Mouse (Mus musculus): ENCODE results near the gene Ost4. TPM values are rescaled to one million over a fixed set of nuclear protein-coding genes. Genes with fewer than 3 reads are reported as not detected.

The Ost4 gene
- total and polyA plus RNA-seq, 3 experiments, result 160 to 191 (median 161) TPM

- 77% methylated on average over 5 of the region's 5 CpGs for WGBS
- H3K36me3 ChIP-seq (ENCODE audit: control insufficient read depth, insufficient read depth, low read length), result no peaks in the 10 kb centered on the region
- H3K79me2 ChIP-seq (replicated peaks; ENCODE audit: control insufficient read depth, insufficient read depth, low read length), result no peaks in the 10 kb centered on the region
- intact Hi-C loops (cut with DNase I), result no loop called here
- H3K27ac ChIP-seq, result no peak overlapping the region
- no peak for DNase-seq
- no peaks in the 10 kb centered on the region for H3K27me3 ChIP-seq (ENCODE audit: control insufficient read depth, insufficient read depth, low read length)
- TF ChIP-seq POLR2A (IDR thresholded peaks at IDR 0.05; ENCODE audit: insufficient read depth, low read depth, low read length), result no peak
- TF ChIP-seq CTCF (IDR thresholded peaks at IDR 0.05), result peak; percentile 27
- peaks cover 2% of the 10 kb centered on the region; the same call in 1 of the 2 replicates for H3K4me1 ChIP-seq (ENCODE audit: control insufficient read depth, insufficient read depth, low read length)
- no peak overlapping the region for H3K9ac ChIP-seq (ENCODE audit: low read depth, low read length)
- no peak overlapping the region for H3K4me3 ChIP-seq
Observed at GRCm38 (mm10) chr5:30879347-30879943, 28.1 kb downstream of the Ost4 start.

DNA sequence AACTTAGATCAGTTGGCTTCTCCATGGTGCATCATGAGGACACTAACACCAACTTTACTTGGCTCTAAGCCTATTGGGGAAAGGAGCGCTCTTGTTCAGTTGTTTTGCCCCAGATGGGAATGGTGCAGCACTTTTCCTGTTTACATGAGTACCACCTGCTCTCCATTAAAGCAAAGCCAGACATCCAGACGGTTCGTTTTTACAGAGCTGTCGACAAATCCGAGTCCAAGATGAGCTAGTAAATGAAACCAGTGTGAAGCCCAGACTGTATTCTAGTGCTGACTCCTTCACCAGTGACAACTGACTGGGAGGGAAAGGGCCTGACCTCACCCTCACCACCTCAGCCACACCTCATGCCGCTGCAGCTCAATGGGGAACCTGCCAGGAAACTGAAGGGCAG, 29.0 kb downstream of the Ost4 start:
- 33% methylated on average over 6 of the region's 6 CpGs for WGBS
- no peaks in the 10 kb centered on the region for H3K27me3 ChIP-seq (ENCODE audit: control insufficient read depth, insufficient read depth, low read length)
- H3K4me1 ChIP-seq (ENCODE audit: control insufficient read depth, insufficient read depth, low read length), result peaks cover 2% of the 10 kb centered on the region; the same call in 1 of the 2 replicates
- H3K27ac ChIP-seq, result no peak overlapping the region
- H3K4me3 ChIP-seq, result no peak overlapping the region
- no peak overlapping the region for H3K9ac ChIP-seq (ENCODE audit: low read depth, low read length)
- H3K79me2 ChIP-seq (replicated peaks; ENCODE audit: control insufficient read depth, insufficient read depth, low read length), result no peaks in the 10 kb centered on the region
- intact Hi-C loops (cut with DNase I), result no loop called here
- DNase-seq, result no peak
- no peak for TF ChIP-seq CTCF (IDR thresholded peaks at IDR 0.05)
- peak; percentile 22; the same call in 1 of the 2 replicates for TF ChIP-seq POLR2A (IDR thresholded peaks at IDR 0.05; ENCODE audit: insufficient read depth, low read depth, low read length)
- no peaks in the 10 kb centered on the region for H3K36me3 ChIP-seq (ENCODE audit: control insufficient read depth, insufficient read depth, low read length)

DNA sequence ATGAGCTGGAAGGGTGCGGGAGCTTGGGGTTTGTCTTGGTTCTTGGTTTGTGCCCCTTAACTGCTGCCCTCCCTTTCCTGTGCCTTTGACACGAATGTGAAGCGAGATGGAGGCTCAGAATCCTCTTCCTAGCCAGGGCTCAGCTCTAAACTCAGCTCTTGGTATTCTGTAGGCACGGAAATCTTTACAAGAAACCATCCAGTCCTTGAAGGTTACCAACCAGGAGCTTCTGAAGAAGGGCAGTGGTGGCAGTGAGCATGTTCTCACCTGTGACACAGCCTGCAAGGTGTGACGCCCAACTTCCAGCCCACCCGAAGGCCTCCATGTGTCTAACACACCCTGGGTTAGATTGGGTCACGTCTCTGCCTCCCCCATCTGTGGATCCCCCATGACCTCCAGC, 33.2 kb downstream of the Ost4 start:
- TF ChIP-seq CTCF (IDR thresholded peaks at IDR 0.05) (no peak), EP300 (IDR thresholded peaks at IDR 0.05; ENCODE audit: insufficient read depth, low read depth, low read length) (no peak)
- Histone ChIP-seq H3K4me1 (ENCODE audit: control insufficient read depth, insufficient read depth, low read length) (peaks cover 2% of the 10 kb centered on the region; the same call in 1 of the 2 replicates), H3K27ac (no peak overlapping the region), H3K36me3 (ENCODE audit: control insufficient read depth, insufficient read depth, low read length) (peaks cover 4% of the 10 kb centered on the region; the same call in 1 of the 2 replicates), H3K9ac (ENCODE audit: low read depth, low read length) (no peak overlapping the region), H3K79me2 (replicated peaks; ENCODE audit: control insufficient read depth, insufficient read depth, low read length) (no peaks in the 10 kb centered on the region), H3K4me3 (no peak overlapping the region), H3K27me3 (ENCODE audit: control insufficient read depth, insufficient read depth, low read length) (no peaks in the 10 kb centered on the region)
- DNase-seq, result no peak
- intact Hi-C loops (cut with DNase I), result no loop called here
- WGBS, result 93% methylated on average over 7 of the region's 7 CpGs

- no peaks in the 10 kb centered on the region for H3K27me3 ChIP-seq (ENCODE audit: control insufficient read depth, insufficient read depth, low read length)
- TF ChIP-seq POLR2A (IDR thresholded peaks at IDR 0.05; ENCODE audit: insufficient read depth, low read depth, low read length) (no peak), EP300 (IDR thresholded peaks at IDR 0.05; ENCODE audit: insufficient read depth, low read depth, low read length) (no peak), CTCF (IDR thresholded peaks at IDR 0.05) (no peak)
- DNase-seq, result no peak
- no peak overlapping the region for H3K27ac ChIP-seq
- H3K4me1 ChIP-seq (ENCODE audit: control insufficient read depth, insufficient read depth, low read length), result peaks cover 3% of the 10 kb centered on the region
- peaks cover 4% of the 10 kb centered on the region; the same call in 1 of the 2 replicates for H3K36me3 ChIP-seq (ENCODE audit: control insufficient read depth, insufficient read depth, low read length)
- WGBS, result 74% methylated on average over 9 of the region's 9 CpGs
- H3K79me2 ChIP-seq (replicated peaks; ENCODE audit: control insufficient read depth, insufficient read depth, low read length), result no peaks in the 10 kb centered on the region
- H3K9ac ChIP-seq (ENCODE audit: low read depth, low read length), result no peak overlapping the region
- intact Hi-C loops (cut with DNase I), result no loop called here
- H3K4me3 ChIP-seq, result no peak overlapping the region
Observed at GRCm38 (mm10) chr5:30872574-30872973, 35.0 kb downstream of the Ost4 start.

GRCm38 (mm10) chr5:30870131-30870406, 37.5 kb downstream of the Ost4 start:
- 10% methylated on average over 2 of the region's 2 CpGs for WGBS
- TF ChIP-seq POLR2A (IDR thresholded peaks at IDR 0.05; ENCODE audit: insufficient read depth, low read depth, low read length) (no peak), EP300 (IDR thresholded peaks at IDR 0.05; ENCODE audit: insufficient read depth, low read depth, low read length) (no peak), CTCF (IDR thresholded peaks at IDR 0.05) (no peak)
- Histone ChIP-seq H3K27ac (peak overlapping the region; percentile 91), H3K4me1 (ENCODE audit: control insufficient read depth, insufficient read depth, low read length) (peaks cover 3% of the 10 kb centered on the region), H3K36me3 (ENCODE audit: control insufficient read depth, insufficient read depth, low read length) (peaks cover 4% of the 10 kb centered on the region; the same call in 1 of the 2 replicates), H3K9ac (ENCODE audit: low read depth, low read length) (peak overlapping the region; percentile 83), H3K79me2 (replicated peaks; ENCODE audit: control insufficient read depth, insufficient read depth, low read length) (no peaks in the 10 kb centered on the region), H3K4me3 (peak overlapping the region; percentile 73), H3K27me3 (ENCODE audit: control insufficient read depth, insufficient read depth, low read length) (no peaks in the 10 kb centered on the region)
- intact Hi-C loops (cut with DNase I), result no loop called here
- no peak for DNase-seq

- WGBS, result under 1% methylated on average over 60 of the region's 63 CpGs
- intact Hi-C loops (cut with DNase I), result loop anchor here (1.0 to 5.0 kb wide), 4 partner anchors 19 to 62 kb away; partner anchors contain the start of genes Agbl5 and Ost4
- Histone ChIP-seq H3K9ac (ENCODE audit: low read depth, low read length) (peak overlapping the region; percentile 83), H3K4me3 (peak overlapping the region; percentile 73), H3K27ac (peak overlapping the region; percentile 91), H3K36me3 (ENCODE audit: control insufficient read depth, insufficient read depth, low read length) (peaks cover 4% of the 10 kb centered on the region; the same call in 1 of the 2 replicates), H3K79me2 (replicated peaks; ENCODE audit: control insufficient read depth, insufficient read depth, low read length) (no peaks in the 10 kb centered on the region), H3K4me1 (ENCODE audit: control insufficient read depth, insufficient read depth, low read length) (peaks cover 3% of the 10 kb centered on the region), H3K27me3 (ENCODE audit: control insufficient read depth, insufficient read depth, low read length) (no peaks in the 10 kb centered on the region)
- TF ChIP-seq EP300 (IDR thresholded peaks at IDR 0.05; ENCODE audit: insufficient read depth, low read depth, low read length), result peak; percentile 45; the same call in 1 of the 2 replicates
- no peak for TF ChIP-seq CTCF (IDR thresholded peaks at IDR 0.05)
- peak; percentile 69 for TF ChIP-seq POLR2A (IDR thresholded peaks at IDR 0.05; ENCODE audit: insufficient read depth, low read depth, low read length)
- peak; percentile 95 to 97 for DNase-seq
Observed at GRCm38 (mm10) chr5:30869405-30870130, 38.0 kb downstream of the Ost4 start.

Data from heart, adult 2 months (tissue).